Mouse (Mus musculus) regulatory T cell (primary cell): ENCODE data around the gene Ociad2.
"Not testable (repeated sequence)": the region's sequence is repeated elsewhere in the genome, so short reads cannot be mapped to it uniquely, and the experiment has no call there.

ENCODE experiments used
- in situ Hi-C: fragments of 300-600 bp; cut with MboI, MseI; formaldehyde crosslinking; loops from one replicate; pipeline ENCODE4 v1.15.1; 2025; ENCODE audit warnings: high pct_unique_total_duplicates

The Ociad2 gene

GRCm38 (mm10) chr5:73353978-73354377 is 13.2 kb upstream of the Ociad2 start:
- in situ Hi-C loops, result no loop called here

- in situ Hi-C loops, result no loop called here
Observed at GRCm38 (mm10) chr5:73353519-73353918, 12.7 kb upstream of the Ociad2 start.

GRCm38 (mm10) chr5:73351796-73352195 is 11.0 kb upstream of the Ociad2 start:
- in situ Hi-C loops, result no loop called here

GRCm38 (mm10) chr5:73349514-73349913 is 8.7 kb upstream of the Ociad2 start:
- in situ Hi-C loops, result no loop called here

GRCm38 (mm10) chr5:73345254-73345653 is 4.4 kb upstream of the Ociad2 start:
- in situ Hi-C loops, result no loop called here

- in situ Hi-C loops, result no loop called here
Observed at GRCm38 (mm10) chr5:73344310-73344709, 3.5 kb upstream of the Ociad2 start.

- in situ Hi-C loops, result no loop called here
Observed at GRCm38 (mm10) chr5:73342701-73343355, 2.0 kb upstream of the Ociad2 start.

GRCm38 (mm10) chr5:73339779-73340722 is 777 bp downstream of the Ociad2 start:
- in situ Hi-C loops, result no loop called here

- in situ Hi-C loops, result no loop called here
Observed at GRCm38 (mm10) chr5:73338832-73339163, 2.0 kb downstream of the Ociad2 start.

GRCm38 (mm10) chr5:73337961-73338831 is 2.6 kb downstream of the Ociad2 start:
- in situ Hi-C loops, result no loop called here

GRCm38 (mm10) chr5:73336448-73336847 is 4.4 kb downstream of the Ociad2 start:
- in situ Hi-C loops, result no loop called here

- in situ Hi-C loops, result no loop called here
Observed at GRCm38 (mm10) chr5:73331002-73331401, 9.8 kb downstream of the Ociad2 start.

- in situ Hi-C loops, result no loop called here
Observed at GRCm38 (mm10) chr5:73324526-73325170, 16.2 kb downstream of the Ociad2 start.

GRCm38 (mm10) chr5:73323602-73324001 is 17.2 kb downstream of the Ociad2 start:
- in situ Hi-C loops, result no loop called here

- in situ Hi-C loops, result not testable (repeated sequence)
Observed at GRCm38 (mm10) chr5:73322684-73323083, 18.1 kb downstream of the Ociad2 start.

GRCm38 (mm10) chr5:73319306-73319705 is 21.5 kb downstream of the Ociad2 start:
- in situ Hi-C loops, result loop anchor here (5.0 kb wide), 1 partner anchor 63 kb away; no protein-coding TSS in a partner anchor

- in situ Hi-C loops, result loop anchor here (5.0 kb wide), 1 partner anchor 68 kb away; no protein-coding TSS in a partner anchor
Observed at GRCm38 (mm10) chr5:73314654-73315053, 26.2 kb downstream of the Ociad2 start.

- in situ Hi-C loops, result no loop called here
Observed at GRCm38 (mm10) chr5:73313591-73313990, 27.2 kb downstream of the Ociad2 start.

- in situ Hi-C loops, result no loop called here
Observed at GRCm38 (mm10) chr5:73311458-73311857, 29.4 kb downstream of the Ociad2 start.

- in situ Hi-C loops, result no loop called here
Observed at GRCm38 (mm10) chr5:73310401-73310800, 30.4 kb downstream of the Ociad2 start.

- in situ Hi-C loops, result no loop called here
Observed at GRCm38 (mm10) chr5:73309496-73309895, 31.3 kb downstream of the Ociad2 start.
